Mouse (Mus musculus): ENCODE results near the gene Il10rb.
"Not testable (repeated sequence)": the region's sequence is repeated elsewhere in the genome, so short reads cannot be mapped to it uniquely, and the experiment has no call there.

Gene Il10rb

DNA sequence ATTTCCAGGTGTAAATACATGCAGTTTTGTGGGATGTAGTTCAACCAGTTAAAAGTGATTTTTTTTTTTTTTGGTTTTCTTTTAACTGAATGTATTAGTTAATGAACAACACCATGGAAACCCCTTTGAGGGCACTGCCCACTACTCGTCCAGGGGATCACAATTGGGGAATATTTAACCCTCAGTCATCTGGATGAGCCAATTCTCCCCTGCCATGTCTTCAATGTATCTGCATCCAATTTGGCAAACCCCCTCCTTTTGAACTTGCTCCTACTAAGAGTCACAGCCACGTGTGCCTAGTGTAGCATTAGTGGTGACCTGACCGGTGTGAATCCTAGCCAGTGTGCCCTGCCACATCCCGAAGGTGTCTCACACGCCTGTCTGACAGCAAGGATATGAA lies 12.6 kb downstream of the Il10rb start:
- no peak for DNase-seq

DNA sequence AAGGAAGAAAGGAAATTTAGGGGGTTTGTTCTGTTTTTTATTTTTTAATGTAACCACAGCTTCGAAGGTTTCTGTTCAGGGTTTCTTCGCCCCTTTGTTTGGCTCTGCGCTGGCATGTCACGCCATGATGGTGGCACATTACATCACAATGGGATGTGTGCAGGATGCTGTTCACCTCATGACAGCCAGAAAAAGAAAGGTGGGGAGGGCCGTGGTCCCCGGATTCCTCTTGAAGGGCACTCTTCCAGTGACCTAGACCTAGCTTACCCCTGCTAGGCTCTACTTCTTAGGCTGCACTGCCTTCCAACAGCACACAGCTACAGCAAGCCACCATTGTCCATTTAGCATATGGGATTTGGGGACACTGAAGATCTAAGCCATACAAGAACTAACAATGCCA lies 19.9 kb downstream of the Il10rb start:
- no peak for DNase-seq

DNA sequence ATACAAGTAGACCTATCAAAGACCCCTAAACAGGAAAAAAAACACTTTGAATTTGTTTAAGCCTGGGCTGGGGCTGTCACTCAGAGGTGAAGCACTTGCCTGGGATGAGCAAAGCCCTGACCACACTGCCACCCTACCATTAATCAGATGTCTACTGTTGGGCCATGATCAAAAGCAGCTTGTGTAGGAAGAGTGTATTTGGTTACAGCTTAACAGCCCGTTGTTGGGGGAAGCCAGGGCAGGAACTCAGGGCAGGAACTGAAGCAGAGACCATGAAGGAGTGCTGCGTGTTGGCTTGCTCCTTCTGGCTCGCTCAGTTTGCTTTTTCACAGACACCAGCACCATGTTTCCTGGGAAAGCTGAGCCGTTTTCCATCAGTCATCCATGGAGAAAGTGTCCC lies 20.6 kb downstream of the Il10rb start:
- DNase-seq = no peak

DNA sequence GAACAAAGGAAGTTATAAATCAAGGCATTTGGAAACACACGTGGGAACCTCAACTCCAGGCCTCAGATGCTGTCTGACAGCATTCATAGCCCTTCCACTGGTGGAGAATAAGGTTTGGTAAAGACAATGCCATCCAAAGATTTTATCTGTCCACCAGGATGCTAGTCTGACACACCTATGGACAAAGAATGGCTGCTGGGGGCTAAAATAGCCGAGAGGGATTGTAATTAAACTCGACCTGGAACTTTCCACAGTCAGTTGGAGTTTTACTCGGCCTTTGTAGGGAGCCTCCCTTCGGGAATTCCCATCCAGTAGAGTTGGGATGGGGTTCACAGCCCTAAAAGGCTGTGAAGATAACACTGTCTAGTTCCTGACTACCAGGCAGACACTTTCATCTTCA lies 21.5 kb downstream of the Il10rb start:
- no peak for DNase-seq

DNA sequence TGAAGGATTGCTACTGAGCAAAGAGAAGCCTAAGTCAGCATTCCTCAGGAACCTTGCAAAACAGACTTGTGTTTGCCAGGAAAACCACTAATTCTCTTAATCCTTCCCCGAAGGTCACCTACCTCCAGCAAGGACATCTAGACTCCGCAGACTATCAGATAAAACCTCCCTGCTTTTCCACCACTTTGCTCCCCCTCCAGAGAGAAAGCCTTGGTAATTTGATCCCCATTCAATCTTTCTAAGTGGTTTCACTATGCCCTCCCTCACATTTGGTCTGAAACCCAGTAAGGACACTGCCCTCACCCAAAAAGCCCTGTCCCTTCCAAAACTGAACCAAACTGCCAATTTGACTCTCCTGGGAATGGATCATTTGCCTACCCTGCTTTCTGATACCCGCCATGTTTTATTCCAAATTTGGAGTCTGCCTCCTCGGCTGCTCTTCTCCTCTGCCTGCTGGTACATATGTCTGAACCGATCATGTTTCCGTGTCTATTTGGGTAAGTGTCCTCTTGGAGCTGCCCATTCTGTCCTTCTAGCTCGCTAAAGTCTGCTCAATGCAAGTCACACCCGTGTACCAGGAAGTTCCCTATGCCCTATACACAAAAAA lies 22.4 kb downstream of the Il10rb start:
- no peak for DNase-seq

DNA sequence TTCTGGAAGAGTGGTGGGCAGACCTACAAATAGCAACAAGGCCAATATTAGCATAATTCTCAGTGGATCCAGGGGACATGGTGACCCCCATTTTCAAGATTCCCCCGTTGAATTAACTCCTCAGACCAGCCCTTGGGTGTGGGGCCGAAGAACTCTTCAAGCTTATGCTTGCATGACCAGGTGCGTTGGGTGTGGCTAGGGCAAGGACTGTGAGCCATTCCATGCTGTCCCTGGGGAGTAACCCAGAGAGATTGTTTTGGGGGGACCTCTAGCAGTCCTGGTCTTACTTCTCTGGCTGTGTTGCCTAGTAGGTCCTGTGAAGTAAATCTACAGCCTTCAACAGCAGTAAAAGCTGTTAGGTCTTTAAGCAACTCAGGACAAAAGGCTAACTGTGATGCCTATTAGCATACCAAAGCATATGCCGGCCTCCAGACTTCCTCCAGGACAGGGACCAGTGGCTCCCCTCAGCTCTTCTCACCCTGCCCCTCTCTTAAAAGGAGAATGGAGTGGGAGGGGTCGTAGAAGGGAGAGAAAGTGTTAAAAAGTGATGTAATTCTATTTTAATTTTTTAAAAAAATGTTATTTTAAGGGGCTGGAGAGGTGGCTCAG lies 26.9 kb downstream of the Il10rb start:
- DNase-seq = no peak

DNA sequence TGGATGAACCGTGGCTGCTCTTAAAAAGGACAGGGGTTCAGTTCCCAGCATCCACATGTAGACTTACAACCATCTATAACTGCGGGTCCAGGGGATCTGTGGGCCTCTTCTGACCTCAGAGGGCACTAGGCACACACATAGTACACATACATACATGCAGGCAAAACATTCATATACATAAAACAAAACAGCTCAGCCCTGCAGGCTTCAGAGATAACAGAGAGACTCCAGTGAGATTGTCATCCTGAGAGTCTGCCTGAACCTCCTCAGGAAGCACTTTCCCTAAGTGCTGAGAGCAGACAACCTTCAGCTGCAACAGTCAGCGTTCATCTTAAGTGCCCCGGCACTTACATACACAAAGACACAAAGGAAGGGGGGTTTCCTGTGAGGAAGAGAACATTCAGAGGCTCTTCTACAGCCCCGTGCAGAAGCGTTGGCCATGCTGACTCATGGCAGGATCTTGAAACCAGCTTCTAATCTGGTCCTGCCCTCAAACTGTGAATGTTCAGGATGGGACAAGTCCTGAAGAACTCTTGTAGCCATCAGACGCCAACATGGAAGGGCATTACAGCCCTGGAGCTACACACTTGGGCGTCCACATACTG lies 27.5 kb downstream of the Il10rb start:
- DNase-seq = no peak

DNA sequence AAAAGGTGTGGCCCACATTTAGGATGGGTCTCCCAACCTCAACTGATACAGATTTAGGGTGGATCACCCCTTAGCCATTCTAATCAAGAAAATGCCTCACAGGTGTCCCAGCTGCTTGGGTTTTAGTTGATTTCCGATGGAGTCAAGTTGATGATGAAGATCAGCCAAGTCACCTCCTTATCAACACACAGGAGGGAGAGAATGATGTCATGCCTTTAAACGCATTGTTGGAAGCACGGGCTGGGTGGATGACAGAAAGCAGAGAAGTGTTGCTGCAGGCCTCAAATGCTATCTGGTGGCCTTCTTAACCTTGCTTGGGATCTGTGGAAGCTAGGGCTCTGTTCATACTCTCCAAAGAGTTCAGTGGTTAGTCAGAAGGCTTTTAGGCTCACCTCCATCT lies 28.2 kb downstream of the Il10rb start:
- DNase-seq = no peak

DNA sequence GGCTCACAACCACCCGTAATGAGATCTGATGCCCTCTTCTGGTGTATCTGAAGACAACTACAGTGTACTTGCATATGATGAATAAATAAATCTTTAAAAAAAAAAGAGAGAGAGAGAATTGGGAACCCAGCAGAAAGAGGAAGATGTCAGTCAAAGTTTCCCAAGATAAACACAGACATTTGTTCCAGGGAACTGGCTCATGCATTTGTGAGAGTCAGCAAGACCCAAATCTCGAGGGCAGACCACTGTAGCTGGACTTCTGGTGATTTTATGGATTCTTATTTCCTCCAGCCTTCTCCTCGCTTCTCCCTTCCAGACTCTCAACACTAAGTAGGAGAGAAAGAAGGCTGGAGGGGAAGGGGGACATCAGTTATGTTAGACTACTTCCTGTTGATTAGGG lies 32.1 kb downstream of the Il10rb start:
- no peak for DNase-seq

DNA sequence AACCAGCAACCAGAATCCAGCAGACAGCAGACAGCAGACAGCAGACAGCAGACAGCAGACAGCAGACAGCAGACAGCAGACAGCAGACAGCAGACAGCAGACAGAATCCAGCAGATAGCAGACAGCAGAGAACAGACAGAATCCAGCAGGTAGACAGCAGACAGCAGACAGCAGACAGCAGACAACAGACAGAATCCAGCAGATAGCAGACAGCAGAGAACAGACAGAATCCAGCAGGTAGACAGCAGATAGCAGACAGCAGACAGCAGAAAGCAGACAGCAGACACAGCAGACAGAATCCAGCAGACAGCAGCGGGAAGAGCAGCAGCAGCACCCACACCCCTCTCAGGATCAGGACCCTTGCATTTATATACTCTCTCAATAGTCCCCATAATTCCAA lies 32.6 kb downstream of the Il10rb start:
- DNase-seq = not testable (repeated sequence)

DNA sequence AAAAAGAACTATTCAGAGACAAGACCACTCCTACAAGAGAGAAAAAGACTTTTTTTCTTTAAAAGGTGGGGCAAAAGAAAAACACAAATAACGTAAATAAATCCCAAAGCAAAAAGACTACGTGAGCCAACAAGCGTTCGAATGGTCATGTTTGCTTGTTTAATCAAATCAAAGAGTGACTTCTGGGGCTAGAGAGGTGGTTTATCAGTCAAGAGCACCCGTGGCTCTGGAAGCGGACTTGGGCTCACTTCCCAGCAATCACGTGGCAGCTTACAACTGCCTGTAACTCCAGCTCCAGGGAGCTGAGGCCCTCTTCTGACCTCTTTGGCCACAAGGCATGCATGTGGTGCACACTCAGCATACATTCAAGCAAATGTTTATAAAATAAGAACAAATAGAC lies 35.4 kb downstream of the Il10rb start:
- DNase-seq = no peak

DNA sequence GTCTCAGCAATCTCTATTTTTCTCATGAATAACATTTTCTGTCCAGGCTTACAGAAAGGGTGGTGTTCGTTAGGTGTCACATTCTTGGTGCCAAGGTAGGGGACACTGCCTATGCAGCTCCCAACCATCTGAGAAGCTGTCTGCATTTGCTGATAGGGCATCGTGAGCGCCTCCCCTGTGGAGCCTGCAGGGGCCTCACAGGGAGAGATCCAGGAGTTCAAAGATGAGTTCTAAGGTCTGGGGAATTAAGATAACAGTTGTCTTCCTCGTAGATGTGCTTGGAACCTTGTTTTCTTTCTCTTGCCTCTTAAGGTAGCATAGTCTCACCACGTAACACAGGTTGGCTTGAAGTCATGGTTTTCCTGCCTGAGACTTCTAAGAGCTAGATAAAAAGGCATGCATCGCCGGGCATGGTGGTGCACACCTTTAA lies 35.9 kb downstream of the Il10rb start:
- no peak for DNase-seq

DNA sequence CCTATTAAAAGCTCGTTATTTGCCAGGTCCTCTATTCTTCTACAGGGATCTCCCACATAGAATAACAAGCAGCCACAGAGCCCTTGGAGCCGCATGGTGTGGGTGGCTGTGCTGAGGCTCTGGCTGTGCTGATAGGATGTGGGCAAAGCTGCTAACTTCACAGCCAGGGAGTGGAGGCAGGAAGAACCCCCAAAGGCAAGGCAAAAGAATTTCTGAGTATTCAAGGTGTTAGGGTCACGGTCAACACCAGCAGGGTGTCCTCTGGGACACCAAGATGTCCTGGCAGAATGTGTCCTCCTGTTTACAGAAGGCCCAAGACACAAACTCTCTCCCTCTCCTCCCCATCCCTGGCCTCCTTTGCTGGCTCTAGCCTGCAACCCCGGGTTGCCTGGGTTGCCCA lies 36.5 kb downstream of the Il10rb start:
- no peak for DNase-seq

DNA sequence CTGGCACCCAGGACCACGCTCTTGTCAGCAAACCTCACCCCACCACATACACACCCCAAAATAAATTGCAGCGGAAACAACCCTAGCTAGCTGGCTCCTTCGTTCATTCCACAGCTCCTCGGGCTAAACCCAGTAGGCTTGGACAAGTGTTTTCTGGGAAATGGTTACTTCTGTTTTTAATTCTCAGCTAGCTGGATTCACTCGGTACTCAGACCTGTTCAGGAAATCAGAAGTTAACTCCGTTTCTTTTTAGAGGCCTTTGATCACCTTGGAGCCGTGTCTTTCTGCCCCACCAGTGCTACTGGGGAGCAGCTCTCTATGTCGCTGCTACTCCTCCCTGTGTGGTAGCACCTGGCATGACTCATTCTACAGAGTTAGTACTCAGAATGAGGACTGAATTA lies 37.2 kb downstream of the Il10rb start:
- no peak for DNase-seq

DNA sequence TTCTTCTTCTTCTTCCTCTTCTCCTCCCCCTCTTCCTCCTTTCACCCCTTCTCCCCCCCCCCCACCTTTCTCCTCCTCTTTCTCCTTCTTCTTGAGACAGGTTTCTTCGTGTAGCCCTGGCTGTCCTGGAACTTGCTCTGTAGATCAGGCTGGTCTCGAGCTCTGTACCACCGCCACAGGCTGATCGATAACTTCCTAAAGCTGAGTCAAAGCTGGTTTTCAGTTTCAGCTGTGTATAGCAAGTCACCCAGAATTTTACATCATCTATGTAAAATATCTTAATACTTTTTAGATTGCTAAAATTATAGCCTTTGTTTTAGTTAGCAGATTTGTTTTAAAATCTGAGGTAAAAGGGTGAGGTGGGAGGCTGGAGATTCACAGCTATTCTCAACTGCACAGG lies 38.9 kb downstream of the Il10rb start:
- DNase-seq = no peak

DNA sequence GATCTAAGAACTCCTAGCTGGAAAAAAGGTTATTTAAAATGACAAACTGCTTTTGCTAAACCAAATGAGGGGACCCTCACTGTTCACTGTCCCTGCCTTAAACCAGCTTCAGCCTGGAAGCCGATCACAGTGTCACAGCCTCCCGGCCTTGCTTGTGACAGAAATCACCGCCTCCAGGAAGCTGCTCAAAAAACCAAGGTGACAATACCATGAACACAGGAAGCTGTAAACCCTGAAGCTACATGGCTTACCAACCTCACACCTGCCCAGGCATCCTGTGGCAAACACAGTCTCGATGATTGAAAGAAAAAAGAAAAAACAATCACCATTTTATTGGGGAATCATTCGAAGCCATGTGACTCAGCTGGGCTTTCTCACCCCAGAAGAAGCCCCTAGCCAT lies 39.6 kb downstream of the Il10rb start:
- no peak for DNase-seq

DNA sequence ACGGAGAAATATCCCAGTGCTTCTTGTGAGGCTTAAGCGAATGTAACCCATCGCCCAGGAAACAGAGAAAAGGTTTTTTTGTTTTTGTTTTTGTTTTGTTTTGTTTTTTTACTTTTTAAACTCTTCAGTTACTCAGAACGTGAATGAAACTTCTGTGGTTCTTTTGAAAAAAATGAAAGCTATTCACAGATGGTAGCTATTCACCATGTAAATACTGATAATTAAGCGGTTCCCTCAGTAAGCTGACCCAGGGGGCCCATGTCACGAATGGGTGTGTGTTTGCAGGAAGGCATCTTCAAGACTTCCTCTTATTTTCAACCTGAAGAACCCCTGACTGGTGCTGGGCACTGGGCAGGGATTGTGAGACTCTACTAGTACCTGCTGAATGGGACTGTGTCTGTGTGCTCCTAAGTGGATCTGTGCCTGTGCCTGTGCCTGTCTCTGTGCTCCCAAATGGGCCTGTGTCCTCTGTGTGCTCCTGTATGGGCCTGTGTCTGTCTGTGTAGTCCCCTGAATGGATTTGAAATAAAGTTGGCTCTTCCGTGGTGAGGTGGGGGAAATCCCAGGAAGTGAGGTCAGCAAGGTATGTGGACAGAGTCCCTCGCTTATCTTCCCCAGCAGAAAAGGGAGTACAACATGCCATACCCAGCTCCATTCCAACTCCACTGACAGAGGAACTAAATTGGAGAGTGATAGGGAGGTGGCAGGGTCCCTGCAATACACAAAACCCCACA lies 41.0 kb downstream of the Il10rb start:
- no peak for DNase-seq

DNA sequence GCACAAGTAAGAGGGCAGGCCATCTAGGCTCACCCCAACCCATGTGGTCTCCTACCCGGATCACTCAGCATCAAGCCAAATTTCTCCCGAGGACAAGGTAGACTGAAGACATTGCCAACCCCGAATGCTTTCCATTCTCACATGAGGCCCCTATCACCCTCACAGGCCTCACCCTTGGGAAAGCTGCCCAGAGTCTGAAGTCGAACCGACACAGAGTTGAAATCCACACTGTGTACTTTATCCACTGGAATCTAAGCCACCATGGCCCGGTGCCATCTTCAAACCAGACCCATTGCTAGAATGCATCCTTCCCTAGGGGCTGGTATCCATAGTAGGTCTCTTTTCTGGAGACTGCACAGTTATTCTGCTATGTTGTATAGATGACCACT lies 41.5 kb downstream of the Il10rb start:
- DNase-seq = no peak

DNA sequence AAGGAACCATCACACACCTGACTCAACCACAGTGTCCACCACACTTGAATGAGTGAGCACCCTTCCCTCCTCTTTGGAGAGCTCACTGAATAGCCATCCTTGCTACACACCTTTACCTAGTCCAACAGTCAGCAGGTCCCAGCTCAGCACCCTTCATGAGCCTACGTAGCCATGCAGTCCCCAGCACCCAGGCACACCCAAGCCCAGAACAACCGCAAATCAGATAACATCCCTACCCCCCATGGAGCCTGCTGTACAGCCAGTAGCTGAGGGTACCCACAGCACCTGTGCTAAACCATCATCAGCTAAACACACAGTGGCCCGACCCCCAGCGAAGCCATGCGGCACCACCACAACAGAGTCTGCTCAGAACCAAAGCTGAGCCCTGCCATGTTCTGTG lies 42.1 kb downstream of the Il10rb start:
- DNase-seq = no peak

DNA sequence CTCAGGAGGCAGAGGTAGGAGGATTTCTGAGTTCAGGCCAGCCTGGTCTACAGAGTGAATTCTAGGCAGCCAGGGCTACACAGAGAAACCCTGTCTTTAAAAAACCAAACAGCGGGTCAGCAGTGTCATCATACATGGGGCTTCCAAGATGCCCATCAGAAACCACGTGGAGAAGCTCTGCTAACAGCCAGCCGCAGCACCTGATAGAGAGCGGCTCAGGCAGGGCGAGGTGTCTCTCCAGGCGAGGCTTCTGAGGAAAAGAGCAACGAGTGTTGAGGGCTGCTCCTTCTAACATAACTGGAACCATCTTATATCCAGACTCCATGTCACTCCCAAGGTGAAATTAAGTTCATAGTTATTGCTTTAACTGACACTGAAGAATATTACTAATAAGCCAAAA lies 42.9 kb downstream of the Il10rb start:
- no peak for DNase-seq

DNA sequence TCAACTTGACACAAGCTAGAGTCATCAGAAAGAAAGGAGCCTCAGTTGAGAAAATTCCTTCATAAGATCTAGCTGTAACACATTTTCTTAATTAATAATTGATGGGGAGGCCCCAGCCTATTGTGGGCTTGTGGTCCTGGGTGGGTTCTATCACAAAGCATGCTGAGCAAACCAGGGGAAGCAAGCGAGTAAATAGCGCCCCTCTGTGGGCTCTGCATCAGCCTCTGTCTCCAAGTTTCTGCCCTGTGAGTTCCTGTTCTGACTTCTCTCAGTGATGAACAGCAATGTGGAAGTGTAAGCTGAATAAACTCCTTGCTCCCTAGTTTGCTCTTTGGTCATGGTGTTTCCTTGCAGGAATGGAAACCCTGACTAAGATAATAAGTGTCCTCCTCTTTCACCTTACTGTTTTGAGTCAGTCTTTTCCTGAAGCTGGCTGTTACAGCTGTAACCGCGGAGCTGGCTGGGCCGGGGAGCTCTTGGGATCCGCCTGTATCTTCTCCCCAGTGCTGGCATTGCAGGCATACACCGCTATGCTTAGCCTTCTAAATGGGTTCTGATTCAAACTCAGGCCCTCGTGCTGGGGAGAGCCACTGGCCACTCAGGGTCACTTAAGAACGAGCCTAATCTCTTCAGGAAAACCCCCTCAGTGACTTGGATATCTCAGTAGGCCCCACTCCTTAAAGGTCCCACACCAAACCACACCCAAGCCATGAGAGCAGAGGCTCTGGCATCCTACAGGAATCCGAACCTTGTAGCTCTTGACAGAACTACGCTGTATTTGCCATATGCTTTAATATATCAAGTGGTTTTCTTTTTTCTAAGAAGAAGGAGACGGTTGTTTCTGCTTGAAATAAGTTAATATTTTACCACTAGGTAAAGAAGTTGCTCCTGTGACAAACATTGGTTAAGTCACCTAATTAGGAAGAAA lies 44.4 kb downstream of the Il10rb start:
- no peak for DNase-seq

DNA sequence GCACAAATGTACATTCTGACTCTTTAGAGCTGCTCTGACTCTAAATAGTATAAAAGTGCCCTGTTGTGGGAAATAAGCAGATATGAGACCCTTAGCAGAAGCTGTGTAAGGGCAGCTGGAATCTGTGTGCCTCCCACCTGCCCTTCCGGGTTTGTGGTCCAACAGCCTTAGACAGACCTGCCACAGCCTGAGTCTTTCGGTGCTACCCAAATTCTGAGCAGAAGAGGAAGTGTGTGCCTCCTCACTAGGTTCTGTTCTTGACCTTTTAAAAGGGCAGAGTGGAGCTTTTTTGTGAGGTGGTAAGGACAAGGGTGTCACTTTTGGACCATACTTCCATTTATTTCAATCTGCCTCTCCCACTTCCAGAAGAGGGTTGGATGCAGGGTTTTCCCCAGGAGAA lies 46.0 kb downstream of the Il10rb start:
- no peak for DNase-seq

DNA sequence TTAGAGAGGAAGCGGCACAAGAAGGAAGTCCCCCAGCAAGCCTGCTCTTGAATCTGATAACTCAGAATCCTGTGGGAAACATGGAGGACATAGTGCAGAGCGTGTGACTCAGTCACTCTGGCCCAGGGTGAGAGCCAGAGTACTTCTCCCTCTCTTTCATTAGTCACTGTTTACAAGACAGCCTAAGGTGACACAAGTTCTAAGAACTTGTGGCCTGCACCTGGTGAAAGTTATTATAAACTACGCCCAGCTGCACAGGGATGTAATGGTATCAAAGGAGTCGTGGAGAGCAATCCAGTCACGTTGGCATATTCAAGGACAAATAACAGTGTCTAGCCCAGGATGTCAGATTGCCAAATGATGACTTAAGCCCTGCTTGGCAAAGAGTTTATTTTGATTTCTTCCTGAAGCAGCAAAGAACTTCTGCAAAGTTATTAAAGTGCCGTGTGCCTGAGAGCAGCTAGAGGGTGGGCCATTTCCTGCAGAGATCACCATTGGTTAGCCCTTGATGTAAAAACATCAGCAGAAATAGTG lies 46.5 kb downstream of the Il10rb start:
- DNase-seq = no peak

Measured in retina, postnatal 1 day (tissue).